Mouse (Mus musculus) embryonic fibroblast, embryonic 13.5 days (primary cell): ENCODE results near the gene Kif26b.

Source experiments
- CTCF ChIP-seq: IDR thresholded peaks from 2 replicates; pipeline ENCODE4 v1.5.1; 2011; ENCODE audit warnings: mild to moderate bottlenecking, control low read depth, low read length, moderate library complexity, borderline replicate concordance; ENCODE audit not compliant: insufficient read depth
- POLR2A ChIP-seq: IDR thresholded peaks from 2 replicates; pipeline ENCODE4 v1.6.1; 2011; ENCODE audit warnings: low read depth, mild to moderate bottlenecking, control low read depth, low read length, moderate library complexity

GRCm38 (mm10) chr1:178933953-178934637, 405.2 kb downstream of the Kif26b start:
- TF ChIP-seq CTCF (no peak), POLR2A (no peak)
